Comparison of ENCODE assay signal across 22 mouse cellular contexts in the genomic region with DNA sequence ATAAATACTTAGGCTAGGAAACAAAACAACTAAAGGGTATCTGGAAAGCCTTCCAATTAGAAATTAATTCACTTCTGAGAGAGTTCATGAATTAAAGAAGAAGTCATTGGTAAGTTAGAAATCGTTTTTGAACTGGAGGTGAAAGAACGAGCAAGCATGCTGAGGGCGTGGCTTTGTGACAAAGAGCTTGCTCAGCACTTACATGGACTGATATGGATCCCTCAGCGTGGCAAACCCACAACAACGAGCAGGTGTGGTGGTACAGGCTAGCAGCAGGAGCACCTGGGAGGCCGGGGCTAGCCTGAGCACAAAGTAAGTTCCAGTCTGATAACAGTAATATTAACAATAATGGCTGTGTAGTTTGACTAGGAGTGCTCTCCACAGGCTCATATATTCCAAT. TPM values are rescaled to one million over a fixed set of nuclear protein-coding genes. Genes with fewer than 3 reads are reported as not detected.
A peak's percentile ranks its signal among the peaks of the same experiment; 100 is the strongest.
DNase-seq lines count a peak whose midpoint lies in the region; ATAC-seq and TF ChIP-seq lines count a peak whose summit lies in the region.
"Had no signal": no experiment of that assay in that cellular context is flagged by ENCODE, and none has a peak within 500 bp of the region (broad histone marks: within the 10 kb centered on the region; RNA-seq: fewer than 3 reads in every experiment).

No protein-coding gene starts in this region.

- in situ Hi-C loops in ES-E14 (cut with MboI; ENCODE audit: low sequenced_read_pairs in 2 of 2, unreplicated experiment in 2 of 2) = no loop called here

- no peak overlapping the region for H3K27ac ChIP-seq in liver, embryonic 13.5 days
- no peak overlapping the region for H3K27ac ChIP-seq in liver, embryonic 11.5 days (ENCODE audit: low read depth, low read length)
- H3K27ac ChIP-seq in ES-E14 (ENCODE audit: insufficient read depth, low read depth, low read length, poor library complexity, severe bottlenecking) = no peak overlapping the region
- peak overlapping the region; percentile 35; the same call in 1 of the 2 replicates for H3K27ac ChIP-seq in liver, embryonic 16.5 days (ENCODE audit: low read length)
- H3K27ac ChIP-seq: embryonic facial prominence, embryonic 10.5 days; embryonic facial prominence, embryonic 12.5 days; forebrain, embryonic 13.5 days; forebrain, embryonic 15.5 days had no signal

- H3K9ac ChIP-seq in liver, embryonic 13.5 days = peak overlapping the region; percentile 4; the same call in 1 of the 2 replicates
- no peak overlapping the region for H3K9ac ChIP-seq in liver, embryonic 11.5 days (ENCODE audit: low read depth, low read length)
- H3K9ac ChIP-seq in ES-E14 (ENCODE audit: insufficient read depth, low read depth, low read length, poor library complexity, severe bottlenecking) = no peak overlapping the region
- no peak overlapping the region for H3K9ac ChIP-seq in liver, embryonic 16.5 days (ENCODE audit: low read depth, low read length)
- H3K9ac ChIP-seq: embryonic facial prominence, embryonic 12.5 days; forebrain, embryonic 13.5 days; forebrain, embryonic 15.5 days had no signal

- H3K36me3 ChIP-seq in liver, embryonic 13.5 days = peaks cover 69% of the 10 kb centered on the region
- H3K36me3 ChIP-seq in liver, embryonic 11.5 days (ENCODE audit: control insufficient read depth, insufficient read depth, low read length) = peaks cover 3% of the 10 kb centered on the region; the same call in 1 of the 2 replicates
- H3K36me3 ChIP-seq in ES-E14 (ENCODE audit: control insufficient read depth, insufficient read depth, low read length, poor library complexity, severe bottlenecking) = peaks cover 4% of the 10 kb centered on the region; the same call in 1 of the 2 replicates
- H3K36me3 ChIP-seq in liver, embryonic 16.5 days (ENCODE audit: control insufficient read depth, insufficient read depth) = peaks cover 12% of the 10 kb centered on the region
- H3K36me3 ChIP-seq: embryonic facial prominence, embryonic 12.5 days; forebrain, embryonic 15.5 days had no signal

- ATAC-seq in liver, embryonic 13.5 days (ENCODE audit: low read depth) = no peak
- no peak for ATAC-seq in liver, embryonic 11.5 days (replicated peaks; ENCODE audit: low FRiP score)
- ATAC-seq in liver, embryonic 16.5 days (ENCODE audit: low read depth) = no peak
- peak; percentile 46; the same call in 1 of the 2 replicates for ATAC-seq in megakaryocyte-erythroid progenitor cell, adult 5-6 weeks (replicated peaks; ENCODE audit: low FRiP score, low TSS enrichment, poor library complexity, severe bottlenecking)
- ATAC-seq: activated CD4-positive, CD25-positive, alpha-beta regulatory T cell, adult 4 months; forebrain, embryonic 13.5 days; forebrain, embryonic 15.5 days; Patski had no signal

- no peak overlapping the region for H3K4me2 ChIP-seq in liver, embryonic 13.5 days
- no peak overlapping the region for H3K4me2 ChIP-seq in liver, embryonic 11.5 days
- H3K4me2 ChIP-seq in liver, embryonic 16.5 days (ENCODE audit: low read depth, low read length) = no peak overlapping the region
- H3K4me2 ChIP-seq: embryonic facial prominence, embryonic 12.5 days; forebrain, embryonic 13.5 days; forebrain, embryonic 15.5 days had no signal

- H3K4me3 ChIP-seq in liver, embryonic 13.5 days (replicated peaks) = no peak overlapping the region
- no peak overlapping the region for H3K4me3 ChIP-seq in liver, embryonic 11.5 days (ENCODE audit: low read depth, low read length)
- H3K4me3 ChIP-seq in ES-E14 (ENCODE audit: insufficient read depth in 1 of 2, low read depth in 1 of 2, low read length in 2 of 2, poor library complexity in 1 of 2, severe bottlenecking in 1 of 2) = no peak overlapping the region
- H3K4me3 ChIP-seq in liver, embryonic 16.5 days (ENCODE audit: low read depth, low read length) = no peak overlapping the region
- H3K4me3 ChIP-seq: embryonic facial prominence, embryonic 10.5 days; embryonic facial prominence, embryonic 12.5 days; forebrain, embryonic 13.5 days; forebrain, embryonic 15.5 days had no signal

- no peaks in the 10 kb centered on the region for H3K9me3 ChIP-seq in liver, embryonic 13.5 days (replicated peaks)
- no peaks in the 10 kb centered on the region for H3K9me3 ChIP-seq in liver, embryonic 11.5 days (ENCODE audit: control insufficient read depth, low read length)
- no peaks in the 10 kb centered on the region for H3K9me3 ChIP-seq in ES-E14 (ENCODE audit: control insufficient read depth, insufficient read depth, low read depth, low read length)
- no peaks in the 10 kb centered on the region for H3K9me3 ChIP-seq in liver, embryonic 16.5 days (replicated peaks; ENCODE audit: control insufficient read depth, low read length)
- H3K9me3 ChIP-seq: embryonic facial prominence, embryonic 10.5 days; embryonic facial prominence, embryonic 12.5 days; forebrain, embryonic 15.5 days; G1E had no signal

- H3K27me3 ChIP-seq in liver, embryonic 13.5 days = no peaks in the 10 kb centered on the region
- no peaks in the 10 kb centered on the region for H3K27me3 ChIP-seq in liver, embryonic 11.5 days (replicated peaks; ENCODE audit: control insufficient read depth, insufficient read depth, low read length)
- no peaks in the 10 kb centered on the region for H3K27me3 ChIP-seq in liver, embryonic 16.5 days (ENCODE audit: control insufficient read depth, insufficient read depth, low read depth, low read length)
- H3K27me3 ChIP-seq: embryonic facial prominence, embryonic 12.5 days; forebrain, embryonic 13.5 days; forebrain, embryonic 15.5 days; Patski had no signal

- no peak for DNase-seq in liver, embryonic 13.5 days
- DNase-seq in liver, embryonic 11.5 days (ENCODE audit: low spot score) = no peak
- no peak for DNase-seq in ES-E14 (ENCODE audit: low read depth, low spot score)
- DNase-seq in testis, postnatal 14 days (ENCODE audit: low spot score) = no peak
- no peak for DNase-seq in lung, postnatal 4 days
- DNase-seq: adrenal gland, adult 8-10 months; adrenal gland, postnatal 14 days; adrenal gland, postnatal 36 days; cerebellum, adult 11-12 months; cerebellum, adult 2 months; cerebellum, adult 9-10 months; cerebellum, postnatal 10 days; cerebellum, postnatal 25 days had no signal

- H3K4me1 ChIP-seq in liver, embryonic 13.5 days (replicated peaks) = peaks cover 91% of the 10 kb centered on the region
- peaks cover 26% of the 10 kb centered on the region for H3K4me1 ChIP-seq in liver, embryonic 11.5 days (replicated peaks; ENCODE audit: control insufficient read depth, insufficient read depth, low read length)
- H3K4me1 ChIP-seq in ES-E14 (ENCODE audit: control insufficient read depth in 2 of 2, insufficient read depth in 2 of 2, low read length in 2 of 2, poor library complexity in 1 of 2) = peaks cover 2 to 5% of the 10 kb centered on the region in 2 experiments; a peak in 1 of 4 replicates
- peaks cover 42% of the 10 kb centered on the region for H3K4me1 ChIP-seq in liver, embryonic 16.5 days (ENCODE audit: control insufficient read depth, low read depth, low read length)

- 50% methylated on average over 6 of the region's 6 CpGs for WGBS in liver, embryonic 13.5 days (ENCODE audit: insufficient replicate concordance)
- 68% methylated on average over 6 of the region's 6 CpGs for WGBS in liver, embryonic 11.5 days
- WGBS in liver, embryonic 16.5 days (ENCODE audit: insufficient replicate concordance) = 42% methylated on average over 6 of the region's 6 CpGs

TF ChIP-seq in ES-E14, 5 proteins besides CTCF, POLR2A, EP300 and RAD21:
- peak; percentile 65; the same call in 1 of the 2 replicates for TF ChIP-seq MAFK (IDR thresholded peaks at IDR 0.05; ENCODE audit: insufficient read depth, low read depth, low read length)
- no peak for TF ChIP-seq CHD2 (IDR thresholded peaks at IDR 0.05; ENCODE audit: low read depth, low read length)
TF ChIP-seq in ES-E14: peak in this region for 1.

RNA-seq across cellular contexts. Expression of gene Foxo3, which starts 41.2 kb away (rescaled TPM):
- polyA plus RNA-seq in liver, embryonic 13.5 days (2015; fragmentation: Nextera tagmentation; extraction: Ambion mirVana) = 14.5 and 15.2 TPM in 2 replicates
- polyA plus RNA-seq in liver, embryonic 11.5 days (2014; fragmentation: Nextera tagmentation; extraction: Ambion mirVana) = 11.7 and 12.3 TPM in 2 replicates
- total RNA-seq in ES-E14 (2012; rRNA removed) = 20.7 and 27.1 TPM in 2 replicates
- polyA plus RNA-seq in liver, embryonic 16.5 days (2015; fragmentation: Nextera tagmentation; extraction: Ambion mirVana) = 12.7 and 13.7 TPM in 2 replicates
- total RNA-seq in megakaryocyte-erythroid progenitor cell, adult 5-6 weeks (2014; fragmentation: Nextera tagmentation) = 37.6 and 51.7 TPM in 2 replicates
- total RNA-seq in megakaryocyte-erythroid progenitor cell, adult 5-6 weeks (2017) = 38.6 and 40.0 TPM in 2 replicates
